Mouse (Mus musculus) ES-Bruce4 (cell line): Measurements from ENCODE around the gene Gm28778.

ENCODE experiments used
- CTCF ChIP-seq: IDR thresholded peaks from one replicate; pipeline ENCODE4 v1.8.1; 2011; ENCODE audit warnings: low read depth, low read length
- EP300 ChIP-seq: IDR thresholded peaks from 2 replicates; pipeline ENCODE4 v1.6.1; 2011; ENCODE audit warnings: low read depth, low read length; ENCODE audit not compliant: insufficient read depth
- POLR2A ChIP-seq: IDR thresholded peaks from one replicate; pipeline ENCODE4 v1.8.1; 2011; ENCODE audit warnings: low read length; ENCODE audit not compliant: insufficient read depth

GRCm38 (mm10) chr1:53272646-53273045 lies 24.3 kb upstream of the Gm28778 start:
- TF ChIP-seq POLR2A (no peak), CTCF (no peak), EP300 (no peak)
